Comparison of ENCODE assay signal across 8 mouse cellular contexts in genomic region chr15:12321091-12321787, GRCm38 (mm10). TPM values are rescaled to one million over a fixed set of nuclear protein-coding genes. Genes with fewer than 3 reads are reported as not detected.
DNase-seq lines count a peak whose midpoint lies in the region; ATAC-seq lines count a peak whose summit lies in the region.

Gene Golph3, plus strand, starts transcription at chr15:12321450.

- peak; percentile 93 for DNase-seq in ZHBTc4 (ENCODE audit: low read depth, low spot score)
- peak; percentile 94 to 95 for DNase-seq in gastrocnemius, adult 8-10 months (ENCODE audit: low spot score in 2 of 2)
- peak; percentile 50 for DNase-seq in hindlimb bud, embryonic 11.5 days (ENCODE audit: extremely low spot score, low read depth, low spot score)
- peak; percentile 90 to 94 for DNase-seq in left cerebral cortex, adult 8-10 months (ENCODE audit: low spot score in 2 of 2)
- peak; percentile 96 for DNase-seq in right cerebral cortex, postnatal 10 days (ENCODE audit: low spot score in 2 of 2)
- peak; percentile 96 for DNase-seq in urinary bladder, postnatal 25 days (ENCODE audit: low spot score)

- H3K27me3 ChIP-seq in megakaryocyte, embryonic 14.5 days (replicated peaks): peaks cover 5% of the 10 kb centered on the region

- no peaks in the 10 kb centered on the region for H3K9me3 ChIP-seq in megakaryocyte, embryonic 14.5 days

- peak; percentile 69 for ATAC-seq in common myeloid progenitor, adult 5-6 weeks (replicated peaks; ENCODE audit: low read depth, poor library complexity, severe bottlenecking)

- peaks cover 15% of the 10 kb centered on the region for H3K36me3 ChIP-seq in megakaryocyte, embryonic 14.5 days (replicated peaks; ENCODE audit: low read length)

- peak within 1 kb of the TSS; percentile 98 for H3K4me3 ChIP-seq in megakaryocyte, embryonic 14.5 days (replicated peaks)

- H3K4me1 ChIP-seq in megakaryocyte, embryonic 14.5 days: peaks cover 61% of the 10 kb centered on the region

RNA-seq across cellular contexts. Expression of gene Golph3, which starts in this region (rescaled TPM):
- total RNA-seq in common myeloid progenitor, adult 5-6 weeks (2017): 98.9 and 99.8 TPM in 2 replicates
- total RNA-seq in gastrocnemius, adult 8-10 months (2022): 10 to 100 TPM; 66.2 to 86.7 (median 75.1) TPM
- 10 to 100 TPM; 79.2 to 88.1 (median 83.0) TPM for total RNA-seq in left cerebral cortex, adult 8-10 months (2022)
- 175 and 429 TPM in 2 replicates for polyA plus RNA-seq in megakaryocyte, embryonic 14.5 days (2012; ENCODE audit: insufficient read depth, low replicate concordance)

Comparison
In these comparisons a context has a peak if more than half of its experiments do, and no peak if none do; other contexts are left out.
1. Peak in every context shown above with its lines: DNase-seq, ATAC-seq and H3K4me3 ChIP-seq.